Comparison of ENCODE assay signal across 10 mouse cellular contexts in genomic region chr7:3570580-3570979, GRCm38 (mm10). TPM values are rescaled to one million over a fixed set of nuclear protein-coding genes. Genes with fewer than 3 reads are reported as not detected.
DNase-seq lines count a peak whose midpoint lies in the region; TF ChIP-seq lines count a peak whose summit lies in the region.
"Not testable (repeated sequence)": the region's sequence is repeated elsewhere in the genome, so short reads cannot be mapped to it uniquely, and the experiment has no call there.
"Had no signal": no experiment of that assay in that cellular context is flagged by ENCODE, and none has a peak within 500 bp of the region (broad histone marks: within the 10 kb centered on the region; RNA-seq: fewer than 3 reads in every experiment).

No protein-coding gene starts in this region.

- not testable (repeated sequence) for TF ChIP-seq POLR2A in CH12.LX (IDR thresholded peaks at IDR 0.05; ENCODE audit: low read depth, low read length); MEL (IDR thresholded peaks at IDR 0.05; ENCODE audit: control insufficient read depth in 1 of 2, insufficient read depth in 1 of 2, low read depth in 1 of 2, low read length in 2 of 2, poor library complexity in 1 of 2); kidney, adult 2 months (IDR thresholded peaks at IDR 0.05; ENCODE audit: low read depth, low read length)

- 52% methylated on average over 3 of the region's 3 CpGs for WGBS in kidney, adult 2 months

- not testable (repeated sequence) for H3K36me3 ChIP-seq in CH12.LX (replicated peaks in 1 of 2; ENCODE audit: control insufficient read depth in 1 of 2, insufficient read depth in 1 of 2, low read length in 1 of 2); kidney, adult 2 months (ENCODE audit: control insufficient read depth, insufficient read depth, low read length)
- H3K36me3 ChIP-seq in MEL (ENCODE audit: control insufficient read depth in 1 of 2, insufficient read depth in 2 of 2, low read length in 2 of 2), result peaks cover 0 to 15% of the 10 kb centered on the region in 2 experiments; a peak in 2 of 4 replicates

- not testable (repeated sequence) for TF ChIP-seq RAD21 in CH12.LX (IDR thresholded peaks at IDR 0.05; ENCODE audit: low read depth, low read length); MEL (IDR thresholded peaks at IDR 0.05; ENCODE audit: low read depth, low read length)

- TF ChIP-seq CTCF in CH12.LX (conservative IDR thresholded peaks at IDR 0.05 in 1 of 2, IDR thresholded peaks at IDR 0.05 in 1 of 2; ENCODE audit: low read depth in 2 of 2, low read length in 2 of 2); MEL (IDR thresholded peaks at IDR 0.05 in 2 of 3, conservative IDR thresholded peaks at IDR 0.05 in 1 of 3; ENCODE audit: control insufficient read depth in 1 of 3, insufficient read depth in 1 of 3, low read depth in 2 of 3, low read length in 3 of 3, poor library complexity in 1 of 3, severe bottlenecking in 1 of 3); kidney, adult 2 months (conservative IDR thresholded peaks at IDR 0.05; ENCODE audit: insufficient read depth, insufficient read length, low read depth, low read length): not testable (repeated sequence)

- not testable (repeated sequence) for H3K9ac ChIP-seq in CH12.LX (ENCODE audit: insufficient read depth, low read depth); MEL (ENCODE audit: control insufficient read depth, low read depth, low read length, poor library complexity, severe bottlenecking)

- H3K9me3 ChIP-seq in CH12.LX (replicated peaks; ENCODE audit: low read length); MEL (replicated peaks; ENCODE audit: insufficient read depth, low read length): not testable (repeated sequence)

- not testable (repeated sequence) for H3K27me3 ChIP-seq in CH12.LX (replicated peaks); MEL (ENCODE audit: control insufficient read depth in 1 of 2, insufficient read depth in 2 of 2, low read length in 2 of 2); kidney, adult 2 months (replicated peaks; ENCODE audit: control insufficient read depth, insufficient read depth, low read length)

- in situ Hi-C loops in CH12.LX (cut with MboI; ENCODE audit: low pct_ligation_motif_present, low pct_unique_long_range_greater_than_20kb, low sequenced_read_pairs), result not testable (repeated sequence)

- dilution Hi-C loops in CH12.LX (cut with MboI; ENCODE audit: extremely low pct_ligation_motif_present, extremely low pct_unique_long_range_greater_than_20kb, low sequenced_read_pairs), result not testable (repeated sequence)

- not testable (repeated sequence) for H3K4me3 ChIP-seq in CH12.LX (replicated peaks in 1 of 3; ENCODE audit: low read depth in 2 of 3, low read length in 2 of 3, poor library complexity in 1 of 3); MEL (ENCODE audit: control insufficient read depth in 1 of 2, insufficient read depth in 1 of 2, low read depth in 2 of 2, low read length in 2 of 2); kidney, adult 2 months (ENCODE audit: insufficient read depth, low read depth, low read length)

- DNase-seq in CH12.LX (ENCODE audit: extremely low read depth); MEL (ENCODE audit: low read depth, low spot score): not testable (repeated sequence)
- peak; percentile 90 for DNase-seq in ES-CJ7 (ENCODE audit: low read depth, low spot score)
- DNase-seq in ZHBTc4 (ENCODE audit: low read depth, low spot score), result peak; percentile 92
- peak; percentile 24 for DNase-seq in kidney, adult 2 months

- H3K4me1 ChIP-seq in CH12.LX (ENCODE audit: control insufficient read depth in 1 of 2, insufficient read depth in 2 of 2), result peaks cover 0 to 29% of the 10 kb centered on the region in 2 experiments; a peak in 2 of 4 replicates
- peaks cover 6 to 15% of the 10 kb centered on the region in 2 experiments for H3K4me1 ChIP-seq in MEL (ENCODE audit: control insufficient read depth in 1 of 2, insufficient read depth in 2 of 2, low read length in 2 of 2)
- H3K4me1 ChIP-seq in kidney, adult 2 months (ENCODE audit: control insufficient read depth, insufficient read depth, low read length), result not testable (repeated sequence)

- not testable (repeated sequence) for H3K27ac ChIP-seq in CH12.LX (ENCODE audit: insufficient read depth, low read depth); kidney, adult 2 months (ENCODE audit: insufficient read depth, low read depth, low read length)
- H3K27ac ChIP-seq in MEL (ENCODE audit: control insufficient read depth, low read depth, low read length), result peak overlapping the region; percentile 96; the same call in 1 of the 2 replicates

- not testable (repeated sequence) for H3K4me2 ChIP-seq in CH12.LX (ENCODE audit: insufficient read depth, low read depth, poor library complexity, severe bottlenecking)

- not testable (repeated sequence) for TF ChIP-seq EP300 in CH12.LX (IDR thresholded peaks at IDR 0.05; ENCODE audit: low read length); MEL (IDR thresholded peaks at IDR 0.05; ENCODE audit: low read depth in 1 of 2, low read length in 2 of 2)

- not testable (repeated sequence) for H3K79me2 ChIP-seq in CH12.LX (replicated peaks; ENCODE audit: control insufficient read depth, extremely low read depth, insufficient read depth, poor library complexity, severe bottlenecking); MEL (ENCODE audit: control insufficient read depth, insufficient read depth, low read length, poor library complexity)

TF ChIP-seq in CH12.LX, 34 proteins besides CTCF, POLR2A, EP300 and RAD21:
- 0 out of 2 replicates have a peak, but pooled peaks have one; percentile 20 for TF ChIP-seq BHLHE40 (IDR thresholded peaks at IDR 0.05; ENCODE audit: low read depth, low read length)

RNA-seq across cellular contexts. Expression of gene Oscar, which starts 45.4 kb away (rescaled TPM):
- total RNA-seq in CH12.LX (2012; rRNA removed) (not detected in 2 replicates), CH12.LX (2014; rRNA removed) (not detected in 2 replicates), MEL (2012; rRNA removed) (not detected in 2 replicates)
- polyA plus RNA-seq in CH12.LX (2012; ENCODE audit: insufficient read length, low read depth) (0.39 and 0.45 TPM in 2 replicates), MEL (2012; ENCODE audit: insufficient read depth in 1 of 2, insufficient read length in 2 of 2, low read depth in 1 of 2, low replicate concordance in 2 of 2, missing spikeins in 1 of 2) (not detected)
- polyA plus RNA-seq in kidney, adult 2 months (2012; rRNA removed), result 0.19 and 0.26 TPM in 2 replicates
- total RNA-seq: adrenal gland, adult 2 months; common myeloid progenitor, adult 5-6 weeks had no signal
- polyA plus RNA-seq: erythroblast, embryonic 14.5 days; forebrain, embryonic 10.5 days; G1E had no signal

RNA-seq across cellular contexts. Expression of gene Ndufa3, which starts 46.6 kb away (rescaled TPM):
- 261 and 292 TPM in 2 replicates for total RNA-seq in CH12.LX (2012; rRNA removed)
- total RNA-seq in CH12.LX (2014; rRNA removed), result 50.6 and 58.9 TPM in 2 replicates
- polyA plus RNA-seq in CH12.LX (2012; ENCODE audit: insufficient read length, low read depth), result 297 and 307 TPM in 2 replicates
- total RNA-seq in MEL (2012; rRNA removed), result 177 and 180 TPM in 2 replicates
- 100 to 1,000 TPM in 1 of 2 experiments, not detected in 1; 246 TPM for polyA plus RNA-seq in MEL (2012; ENCODE audit: insufficient read depth in 1 of 2, insufficient read length in 2 of 2, low read depth in 1 of 2, low replicate concordance in 2 of 2, missing spikeins in 1 of 2)
- 722 and 885 TPM in 2 replicates for polyA plus RNA-seq in kidney, adult 2 months (2012; rRNA removed)

RNA-seq across cellular contexts. Expression of gene Tfpt, which starts 59.1 kb away (rescaled TPM):
- total RNA-seq in CH12.LX (2012; rRNA removed) (28.8 and 33.2 TPM in 2 replicates), CH12.LX (2014; rRNA removed) (15.1 and 15.9 TPM in 2 replicates), MEL (2012; rRNA removed) (35.2 and 42.4 TPM in 2 replicates)
- polyA plus RNA-seq in CH12.LX (2012; ENCODE audit: insufficient read length, low read depth) (38.6 and 44.0 TPM in 2 replicates), MEL (2012; ENCODE audit: insufficient read depth in 1 of 2, insufficient read length in 2 of 2, low read depth in 1 of 2, low replicate concordance in 2 of 2, missing spikeins in 1 of 2) (10 to 100 TPM in 1 of 2 experiments, not detected in 1; 50.0 TPM)
- polyA plus RNA-seq in kidney, adult 2 months (2012; rRNA removed), result 7.6 and 9.9 TPM in 2 replicates

RNA-seq across cellular contexts. Expression of gene Prpf31, which starts 59.2 kb away (rescaled TPM):
- total RNA-seq in CH12.LX (2012; rRNA removed) (99.2 and 125 TPM in 2 replicates), CH12.LX (2014; rRNA removed) (117 and 119 TPM in 2 replicates), MEL (2012; rRNA removed) (146 and 147 TPM in 2 replicates)
- polyA plus RNA-seq in CH12.LX (2012; ENCODE audit: insufficient read length, low read depth) (171 and 204 TPM in 2 replicates), MEL (2012; ENCODE audit: insufficient read depth in 1 of 2, insufficient read length in 2 of 2, low read depth in 1 of 2, low replicate concordance in 2 of 2, missing spikeins in 1 of 2) (100 to 1,000 TPM; 187 to 334 TPM)
- 21.3 and 24.1 TPM in 2 replicates for polyA plus RNA-seq in kidney, adult 2 months (2012; rRNA removed)
